Mouse (Mus musculus) olfactory bulb, adult 2 months (tissue): ENCODE measurements around the gene Cnksr1.

Source experiments
- CTCF ChIP-seq: fragments of 200-500 bp; IDR thresholded peaks from 2 replicates; pipeline ENCODE4 v1.5.1; 2012; ENCODE audit warnings: low read depth, mild to moderate bottlenecking, low read length, moderate library complexity; ENCODE audit not compliant: insufficient read depth
- POLR2A ChIP-seq: fragments of 200-500 bp; IDR thresholded peaks from 2 replicates; pipeline ENCODE4 v1.6.1; 2012; ENCODE audit warnings: mild to moderate bottlenecking, low read depth, low read length, moderate library complexity; ENCODE audit not compliant: insufficient read depth

GRCm38 (mm10) chr4:134237582-134238278 is 469 bp downstream of the Cnksr1 start:
- TF ChIP-seq CTCF (no peak), POLR2A (no peak)
